Mouse (Mus musculus) heart, postnatal 0 days (tissue): Measurements from ENCODE around the gene Tcf12. TPM values are rescaled to one million over a fixed set of nuclear protein-coding genes. Genes with fewer than 3 reads are reported as not detected.

Experiments
- ATAC-seq: fragments of 200-750 bp; cut with Nextera tagmentation; 2 replicates; pipeline ENCODE4 v1.8.0; 2017; ENCODE audit warnings: low read depth, moderate number of reproducible peaks, moderate library complexity; ENCODE audit not compliant: insufficient read depth
- DNase-seq: peaks from one replicate; pipeline ENCODE4 v3.0.0-alpha.2; 2016; ENCODE audit warnings: low spot score
- H3K27ac ChIP-seq: fragments of 300-500 bp; sonication (generic); 2 replicates; pipeline ENCODE4 v1.5.1; 2014; ENCODE audit warnings: low read depth, mild to moderate bottlenecking
- H3K27me3 ChIP-seq: fragments of 300-500 bp; sonication (generic); 2 replicates; pipeline ENCODE4 v1.6.1; 2014; ENCODE audit warnings: low read length, mixed read lengths; ENCODE audit not compliant: control insufficient read depth, insufficient read depth
- H3K36me3 ChIP-seq: fragments of 300-500 bp; sonication (generic); replicated peaks from 2 replicates; pipeline ENCODE4 v1.6.1; 2014; ENCODE audit warnings: low read length, mixed read lengths; ENCODE audit not compliant: control insufficient read depth, insufficient read depth
- H3K4me1 ChIP-seq: fragments of 300-500 bp; sonication (generic); 2 replicates; pipeline ENCODE4 v1.6.1; 2014; ENCODE audit warnings: antibody characterized with exemption; ENCODE audit not compliant: control insufficient read depth, insufficient read depth
- H3K4me2 ChIP-seq: fragments of 300-500 bp; sonication (generic); 2 replicates; pipeline ENCODE4 v1.6.1; 2014; ENCODE audit warnings: low read depth, mild to moderate bottlenecking, low read length, moderate library complexity
- H3K4me3 ChIP-seq: fragments of 300-500 bp; sonication (generic); 2 replicates; pipeline ENCODE4 v1.5.1; 2014; ENCODE audit warnings: low read depth, low read length
- H3K9ac ChIP-seq: fragments of 300-500 bp; sonication (generic); replicated peaks from 2 replicates; pipeline ENCODE4 v1.6.1; 2014; ENCODE audit warnings: low read depth, low read length, mixed read lengths
- H3K9me3 ChIP-seq: fragments of 300-500 bp; sonication (generic); replicated peaks from 2 replicates; pipeline ENCODE4 v1.6.1; 2016; ENCODE audit warnings: low read length; ENCODE audit not compliant: control insufficient read depth
- CTCF ChIP-seq: IDR thresholded peaks from 2 replicates; pipeline ENCODE4 v1.5.1; 2016; ENCODE audit warnings: antibody characterized with exemption, control low read depth, low read depth
- EP300 ChIP-seq: IDR thresholded peaks from 2 replicates; pipeline ENCODE4 v1.6.1; 2016; ENCODE audit warnings: antibody characterized with exemption, low read depth
- WGBS: fragments of 180-500 bp; shearing (Covaris S2); extraction: QIAGEN DNeasy Blood & Tissue Kit; methylation state at CpG from one replicate; pipeline ENCODE4 v1.1.7; 2014; 5-methylcytosine and 5-hydroxymethylcytosine counted together
- polyA plus RNA-seq: library from polyadenylated mRNA; unstranded; fragments of >200 nt; fragmentation: Nextera tagmentation; extraction: Ambion mirVana; gene quantifications from 2 replicates; pipeline ENCODE4 v1.2.1, GENCODE M21; 2015
- total RNA-seq: library from RNA; depleted of rRNA; stranded (reverse); fragments of >200 nt; gene quantifications from 2 replicates; pipeline ENCODE4 v1.2.3, GENCODE M21; 2014; ENCODE audit warnings: low replicate concordance

The Tcf12 gene
- total and polyA plus RNA-seq, 2 experiments from 2014 or later, result 14.3 to 69.4 TPM

- DNase-seq (no peak), ATAC-seq (no peak)
- no peak overlapping the region for H3K9ac ChIP-seq
- no peaks in the 10 kb centered on the region for H3K9me3 ChIP-seq
- H3K4me3 ChIP-seq, result no peak overlapping the region
- WGBS, result 72% methylated on average over 2 of the region's 2 CpGs
- H3K36me3 ChIP-seq, result 0 out of 2 replicates have a peak, but pooled peaks cover under 1% of the 10 kb centered on the region
- no peak overlapping the region for H3K4me2 ChIP-seq
- no peaks in the 10 kb centered on the region for H3K27me3 ChIP-seq
- TF ChIP-seq CTCF, result no peak
- no peak for TF ChIP-seq EP300
- H3K27ac ChIP-seq, result no peak overlapping the region
- no peaks in the 10 kb centered on the region; the same call in 1 of the 2 replicates for H3K4me1 ChIP-seq
Observed at GRCm38 (mm10) chr9:71835203-71835815, 276.4 kb downstream of the Tcf12 start.

- WGBS, result 70% methylated on average over 4 of the region's 4 CpGs
- no peak overlapping the region for H3K9ac ChIP-seq
- H3K36me3 ChIP-seq, result no peaks in the 10 kb centered on the region
- no peak overlapping the region for H3K27ac ChIP-seq
- no peaks in the 10 kb centered on the region; the same call in 1 of the 2 replicates for H3K4me1 ChIP-seq
- no peak overlapping the region for H3K4me2 ChIP-seq
- no peaks in the 10 kb centered on the region for H3K9me3 ChIP-seq
- DNase-seq (no peak), ATAC-seq (no peak)
- TF ChIP-seq EP300, result no peak
- no peak for TF ChIP-seq CTCF
- no peak overlapping the region for H3K4me3 ChIP-seq
- H3K27me3 ChIP-seq, result no peaks in the 10 kb centered on the region
Observed at GRCm38 (mm10) chr9:71834707-71835106, 277.0 kb downstream of the Tcf12 start.

GRCm38 (mm10) chr9:71831756-71832699 is 279.6 kb downstream of the Tcf12 start:
- 46% methylated on average over 26 of the region's 26 CpGs for WGBS
- TF ChIP-seq EP300, result no peak
- TF ChIP-seq CTCF, result peak; percentile 88

GRCm38 (mm10) chr9:71830994-71831393 is 280.7 kb downstream of the Tcf12 start:
- no peak overlapping the region for H3K4me3 ChIP-seq
- H3K9ac ChIP-seq, result no peak overlapping the region
- H3K36me3 ChIP-seq, result no peaks in the 10 kb centered on the region
- peaks cover under 1% of the 10 kb centered on the region; the same call in 1 of the 2 replicates for H3K4me1 ChIP-seq
- H3K27ac ChIP-seq, result no peak overlapping the region
- DNase-seq, result no peak
- H3K27me3 ChIP-seq, result no peaks in the 10 kb centered on the region
- H3K9me3 ChIP-seq, result no peaks in the 10 kb centered on the region
- no peak for ATAC-seq
- TF ChIP-seq EP300, result no peak
- TF ChIP-seq CTCF, result no peak
- WGBS, result 83% methylated on average over 4 of the region's 4 CpGs
- no peak overlapping the region for H3K4me2 ChIP-seq

More at GRCm38 (mm10) chr9:71831756-71832699, 279.6 kb downstream of the Tcf12 start:
- Histone ChIP-seq H3K4me3 (no peak overlapping the region), H3K27ac (no peak overlapping the region), H3K4me1 (no peaks in the 10 kb centered on the region; the same call in 1 of the 2 replicates), H3K9me3 (no peaks in the 10 kb centered on the region), H3K9ac (no peak overlapping the region), H3K36me3 (no peaks in the 10 kb centered on the region), H3K4me2 (no peak overlapping the region), H3K27me3 (no peaks in the 10 kb centered on the region)
- ATAC-seq (peak; percentile 41; the same call in 1 of the 2 replicates), DNase-seq (peak; percentile 31)

GRCm38 (mm10) chr9:71830365-71830764 is 281.3 kb downstream of the Tcf12 start:
- no peaks in the 10 kb centered on the region for H3K27me3 ChIP-seq
- WGBS, result 85% methylated on average over 5 of the region's 5 CpGs
- no peak overlapping the region for H3K4me3 ChIP-seq
- ATAC-seq, result no peak
- no peak overlapping the region for H3K4me2 ChIP-seq
- TF ChIP-seq EP300, result no peak
- no peak for TF ChIP-seq CTCF
- H3K9me3 ChIP-seq, result no peaks in the 10 kb centered on the region
- H3K9ac ChIP-seq, result no peak overlapping the region
- DNase-seq, result no peak
- H3K27ac ChIP-seq, result no peak overlapping the region
- peaks cover 7% of the 10 kb centered on the region for H3K4me1 ChIP-seq
- H3K36me3 ChIP-seq, result no peaks in the 10 kb centered on the region
